Mouse (Mus musculus): ENCODE data around the gene Phactr3. TPM values are rescaled to one million over a fixed set of nuclear protein-coding genes. Genes with fewer than 3 reads are reported as not detected.
A peak's percentile ranks its signal among the peaks of the same experiment; 100 is the strongest.

Phactr3 gene
- polyA plus RNA-seq, 1 experiment from 2014 or later, result 0.70 TPM

GRCm38 (mm10) chr2:178247274-178247673 lies 128.5 kb downstream of the Phactr3 start:
- ATAC-seq (ENCODE audit: low read depth), result no peak
- no peak overlapping the region for H3K9ac ChIP-seq (ENCODE audit: low read length)
- H3K9me3 ChIP-seq (ENCODE audit: control insufficient read depth, low read length), result no peaks in the 10 kb centered on the region
- no peaks in the 10 kb centered on the region for H3K4me1 ChIP-seq (replicated peaks; ENCODE audit: control insufficient read depth, insufficient read depth, low read length)
- H3K36me3 ChIP-seq (ENCODE audit: control insufficient read depth, insufficient read depth, low read length), result no peaks in the 10 kb centered on the region
- no peaks in the 10 kb centered on the region for H3K27me3 ChIP-seq (ENCODE audit: control insufficient read depth, insufficient read depth, low read depth, low read length)
- H3K4me2 ChIP-seq (ENCODE audit: low read depth, low read length), result no peak overlapping the region
- WGBS, result 38% methylated on average over 8 of the region's 8 CpGs
- no peak overlapping the region for H3K27ac ChIP-seq (ENCODE audit: low read length)
- no peak overlapping the region for H3K4me3 ChIP-seq (ENCODE audit: low read length)

- no peak overlapping the region for H3K9ac ChIP-seq (ENCODE audit: low read length)
- H3K9me3 ChIP-seq (ENCODE audit: control insufficient read depth, low read length), result no peaks in the 10 kb centered on the region
- 3% methylated on average over 3 of the region's 3 CpGs for WGBS
- H3K27ac ChIP-seq (ENCODE audit: low read length), result no peak overlapping the region
- 0 out of 2 replicates have a peak, but pooled peaks have one; percentile 38 for ATAC-seq (ENCODE audit: low read depth)
- H3K27me3 ChIP-seq (ENCODE audit: control insufficient read depth, insufficient read depth, low read depth, low read length), result no peaks in the 10 kb centered on the region
- H3K4me1 ChIP-seq (replicated peaks; ENCODE audit: control insufficient read depth, insufficient read depth, low read length), result no peaks in the 10 kb centered on the region
- H3K36me3 ChIP-seq (ENCODE audit: control insufficient read depth, insufficient read depth, low read length), result no peaks in the 10 kb centered on the region
- H3K4me3 ChIP-seq (ENCODE audit: low read length), result no peak overlapping the region
- H3K4me2 ChIP-seq (ENCODE audit: low read depth, low read length), result no peak overlapping the region
Measured at GRCm38 (mm10) chr2:178257117-178257825, 138.5 kb downstream of the Phactr3 start.

- H3K4me3 ChIP-seq (ENCODE audit: low read length), result no peak overlapping the region
- H3K4me1 ChIP-seq (replicated peaks; ENCODE audit: control insufficient read depth, insufficient read depth, low read length), result no peaks in the 10 kb centered on the region
- H3K36me3 ChIP-seq (ENCODE audit: control insufficient read depth, insufficient read depth, low read length), result no peaks in the 10 kb centered on the region
- H3K4me2 ChIP-seq (ENCODE audit: low read depth, low read length), result no peak overlapping the region
- no peaks in the 10 kb centered on the region for H3K27me3 ChIP-seq (ENCODE audit: control insufficient read depth, insufficient read depth, low read depth, low read length)
- ATAC-seq (ENCODE audit: low read depth), result no peak
- no peak overlapping the region for H3K27ac ChIP-seq (ENCODE audit: low read length)
- WGBS, result 0% methylated on average over 1 of the region's 2 CpGs
- H3K9ac ChIP-seq (ENCODE audit: low read length), result no peak overlapping the region
- no peaks in the 10 kb centered on the region for H3K9me3 ChIP-seq (ENCODE audit: control insufficient read depth, low read length)
Measured at GRCm38 (mm10) chr2:178257986-178258555, 139.3 kb downstream of the Phactr3 start.

- Histone ChIP-seq H3K36me3 (ENCODE audit: control insufficient read depth, insufficient read depth, low read length) (no peaks in the 10 kb centered on the region), H3K27me3 (ENCODE audit: control insufficient read depth, insufficient read depth, low read depth, low read length) (no peaks in the 10 kb centered on the region), H3K4me2 (ENCODE audit: low read depth, low read length) (no peak overlapping the region), H3K9ac (ENCODE audit: low read length) (no peak overlapping the region), H3K27ac (ENCODE audit: low read length) (no peak overlapping the region), H3K4me3 (ENCODE audit: low read length) (no peak overlapping the region), H3K4me1 (replicated peaks; ENCODE audit: control insufficient read depth, insufficient read depth, low read length) (no peaks in the 10 kb centered on the region), H3K9me3 (ENCODE audit: control insufficient read depth, low read length) (no peaks in the 10 kb centered on the region)
- no peak for ATAC-seq (ENCODE audit: low read depth)
- WGBS, result 75% methylated on average over 4 of the region's 4 CpGs
Measured at GRCm38 (mm10) chr2:178263055-178263454, 144.3 kb downstream of the Phactr3 start.

DNA sequence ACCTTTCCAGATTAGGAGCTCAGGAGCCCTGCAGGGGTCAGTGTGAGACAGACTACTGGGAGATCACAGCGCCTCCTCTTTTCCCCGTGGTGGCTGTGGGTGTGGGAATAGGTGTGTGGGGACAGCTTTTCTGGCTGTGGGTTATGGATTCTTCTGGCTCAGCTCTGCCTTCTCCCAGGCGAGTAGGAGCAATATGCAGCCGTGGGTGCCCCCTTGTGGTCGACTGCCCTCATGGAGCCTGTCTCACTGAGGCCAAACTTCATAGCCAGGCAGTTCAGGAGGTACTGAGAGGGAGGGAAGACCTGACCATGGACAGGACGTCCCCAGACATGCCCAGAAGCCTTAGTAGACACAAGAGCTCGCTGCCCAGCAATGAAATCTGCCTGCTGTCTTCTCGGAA lies 145.6 kb downstream of the Phactr3 start:
- no peaks in the 10 kb centered on the region for H3K9me3 ChIP-seq (ENCODE audit: control insufficient read depth, low read length)
- H3K27me3 ChIP-seq (ENCODE audit: control insufficient read depth, insufficient read depth, low read depth, low read length), result no peaks in the 10 kb centered on the region
- H3K4me2 ChIP-seq (ENCODE audit: low read depth, low read length), result no peak overlapping the region
- 4% methylated on average over 8 of the region's 8 CpGs for WGBS
- ATAC-seq (ENCODE audit: low read depth), result peak; percentile 74
- no peak overlapping the region for H3K4me3 ChIP-seq (ENCODE audit: low read length)
- no peak overlapping the region for H3K27ac ChIP-seq (ENCODE audit: low read length)
- H3K4me1 ChIP-seq (replicated peaks; ENCODE audit: control insufficient read depth, insufficient read depth, low read length), result no peaks in the 10 kb centered on the region
- H3K9ac ChIP-seq (ENCODE audit: low read length), result no peak overlapping the region
- no peaks in the 10 kb centered on the region for H3K36me3 ChIP-seq (ENCODE audit: control insufficient read depth, insufficient read depth, low read length)

GRCm38 (mm10) chr2:178265454-178265853 lies 146.7 kb downstream of the Phactr3 start:
- H3K4me2 ChIP-seq (ENCODE audit: low read depth, low read length), result no peak overlapping the region
- ATAC-seq (ENCODE audit: low read depth), result no peak

DNA sequence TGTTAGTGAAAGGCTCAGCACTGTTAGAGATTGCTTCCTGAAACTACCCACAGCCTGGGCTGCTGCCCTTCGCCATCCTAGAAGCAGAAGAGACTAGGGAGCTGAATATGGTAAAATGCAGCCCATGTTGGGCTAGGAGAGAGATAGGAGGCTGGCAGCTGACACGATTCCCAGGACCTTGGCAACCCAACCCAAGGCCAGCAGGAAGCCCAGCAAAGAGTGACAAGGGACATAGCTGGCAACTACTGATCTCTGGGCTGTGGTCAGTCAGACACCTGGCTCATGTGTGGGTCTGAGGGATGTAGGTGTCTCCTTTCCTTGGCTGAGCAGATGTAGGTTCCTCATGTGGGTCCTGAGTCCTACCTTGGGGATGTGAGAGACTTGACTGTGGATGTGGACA lies 152.0 kb downstream of the Phactr3 start:
- Histone ChIP-seq H3K27me3 (ENCODE audit: control insufficient read depth, insufficient read depth, low read depth, low read length) (no peaks in the 10 kb centered on the region), H3K4me3 (ENCODE audit: low read length) (no peak overlapping the region), H3K4me2 (ENCODE audit: low read depth, low read length) (no peak overlapping the region), H3K27ac (ENCODE audit: low read length) (no peak overlapping the region), H3K9me3 (ENCODE audit: control insufficient read depth, low read length) (no peaks in the 10 kb centered on the region), H3K4me1 (replicated peaks; ENCODE audit: control insufficient read depth, insufficient read depth, low read length) (no peaks in the 10 kb centered on the region), H3K9ac (ENCODE audit: low read length) (no peak overlapping the region), H3K36me3 (ENCODE audit: control insufficient read depth, insufficient read depth, low read length) (no peaks in the 10 kb centered on the region)
- ATAC-seq (ENCODE audit: low read depth), result no peak
- 66% methylated on average over 2 of the region's 2 CpGs for WGBS

More at GRCm38 (mm10) chr2:178265454-178265853, 146.7 kb downstream of the Phactr3 start:
- Histone ChIP-seq H3K9ac (ENCODE audit: low read length) (no peak overlapping the region), H3K27me3 (ENCODE audit: control insufficient read depth, insufficient read depth, low read depth, low read length) (no peaks in the 10 kb centered on the region), H3K4me1 (replicated peaks; ENCODE audit: control insufficient read depth, insufficient read depth, low read length) (no peaks in the 10 kb centered on the region), H3K4me3 (ENCODE audit: low read length) (no peak overlapping the region), H3K27ac (ENCODE audit: low read length) (no peak overlapping the region), H3K9me3 (ENCODE audit: control insufficient read depth, low read length) (no peaks in the 10 kb centered on the region), H3K36me3 (ENCODE audit: control insufficient read depth, insufficient read depth, low read length) (no peaks in the 10 kb centered on the region)
- 13% methylated on average over 2 of the region's 2 CpGs for WGBS

DNA sequence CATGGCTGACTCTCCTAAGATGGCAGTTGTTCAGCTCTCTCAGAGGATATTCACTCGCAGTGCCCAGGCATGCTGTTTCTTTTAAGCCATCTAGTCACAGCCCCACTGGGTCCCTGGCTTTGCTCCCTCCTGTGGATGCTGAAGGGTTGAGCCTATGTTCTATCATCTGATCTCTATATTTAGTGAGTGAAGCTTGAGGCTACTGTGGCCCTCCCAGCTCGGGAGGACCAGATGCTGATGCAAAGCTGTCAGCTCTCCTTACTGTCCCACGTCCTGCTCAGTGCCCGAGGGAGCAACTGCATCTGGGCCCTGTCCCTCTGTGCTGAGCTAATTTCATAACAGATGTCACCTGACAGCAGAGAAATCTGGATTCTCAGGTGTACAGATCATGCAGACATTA lies 153.6 kb downstream of the Phactr3 start:
- ATAC-seq (ENCODE audit: low read depth), result no peak
- H3K36me3 ChIP-seq (ENCODE audit: control insufficient read depth, insufficient read depth, low read length), result no peaks in the 10 kb centered on the region
- no peaks in the 10 kb centered on the region for H3K27me3 ChIP-seq (ENCODE audit: control insufficient read depth, insufficient read depth, low read depth, low read length)
- H3K9ac ChIP-seq (ENCODE audit: low read length), result no peak overlapping the region
- no peak overlapping the region for H3K27ac ChIP-seq (ENCODE audit: low read length)
- H3K4me1 ChIP-seq (replicated peaks; ENCODE audit: control insufficient read depth, insufficient read depth, low read length), result no peaks in the 10 kb centered on the region
- H3K9me3 ChIP-seq (ENCODE audit: control insufficient read depth, low read length), result no peaks in the 10 kb centered on the region
- 59% methylated on average over 4 of the region's 4 CpGs for WGBS
- no peak overlapping the region for H3K4me2 ChIP-seq (ENCODE audit: low read depth, low read length)
- no peak overlapping the region for H3K4me3 ChIP-seq (ENCODE audit: low read length)

- Histone ChIP-seq H3K9me3 (ENCODE audit: control insufficient read depth, low read length) (no peaks in the 10 kb centered on the region), H3K27ac (ENCODE audit: low read length) (no peak overlapping the region), H3K27me3 (ENCODE audit: control insufficient read depth, insufficient read depth, low read depth, low read length) (no peaks in the 10 kb centered on the region), H3K4me2 (ENCODE audit: low read depth, low read length) (no peak overlapping the region), H3K36me3 (ENCODE audit: control insufficient read depth, insufficient read depth, low read length) (no peaks in the 10 kb centered on the region), H3K4me1 (replicated peaks; ENCODE audit: control insufficient read depth, insufficient read depth, low read length) (no peaks in the 10 kb centered on the region), H3K9ac (ENCODE audit: low read length) (no peak overlapping the region), H3K4me3 (ENCODE audit: low read length) (no peak overlapping the region)
- ATAC-seq (ENCODE audit: low read depth), result no peak
- 63% methylated on average over 4 of the region's 4 CpGs for WGBS
Measured at GRCm38 (mm10) chr2:178274126-178274525, 155.4 kb downstream of the Phactr3 start.
